Mouse (Mus musculus): ENCODE measurements around the gene Nup93. TPM values are rescaled to one million over a fixed set of nuclear protein-coding genes. Genes with fewer than 3 reads are reported as not detected.

Nup93 gene
- polyA plus RNA-seq, 1 experiment from 2014 or later, result 18.2 TPM

GRCm38 (mm10) chr8:94363288-94363688, 148.9 kb downstream of the Nup93 start:
- peak; percentile 81 for DNase-seq
- ATAC-seq, result peak; percentile 76
- peak overlapping the region; percentile 39 for H3K9ac ChIP-seq (replicated peaks)
- H3K27ac ChIP-seq (ENCODE audit: low read depth), result peak overlapping the region; percentile 96
- peak overlapping the region; percentile 33; the same call in 1 of the 2 replicates for H3K4me2 ChIP-seq (ENCODE audit: low read depth, low read length)
- peaks cover 70% of the 10 kb centered on the region for H3K4me1 ChIP-seq (ENCODE audit: insufficient read depth)
- no peaks in the 10 kb centered on the region for H3K9me3 ChIP-seq (ENCODE audit: low read length)
- no peak for TF ChIP-seq EP300 (IDR thresholded peaks at IDR 0.05; ENCODE audit: low read depth)
- no peak; the same call in 1 of the 2 replicates for TF ChIP-seq CTCF (IDR thresholded peaks at IDR 0.05; ENCODE audit: low read depth)
- no peak overlapping the region for H3K4me3 ChIP-seq (ENCODE audit: low read depth, low read length)
- H3K36me3 ChIP-seq (replicated peaks; ENCODE audit: insufficient read depth, low read length), result no peaks in the 10 kb centered on the region
- no peaks in the 10 kb centered on the region for H3K27me3 ChIP-seq (ENCODE audit: insufficient read depth, low read length)
- WGBS (ENCODE audit: insufficient replicate concordance), result 21% methylated on average over 4 of the region's 4 CpGs

DNA sequence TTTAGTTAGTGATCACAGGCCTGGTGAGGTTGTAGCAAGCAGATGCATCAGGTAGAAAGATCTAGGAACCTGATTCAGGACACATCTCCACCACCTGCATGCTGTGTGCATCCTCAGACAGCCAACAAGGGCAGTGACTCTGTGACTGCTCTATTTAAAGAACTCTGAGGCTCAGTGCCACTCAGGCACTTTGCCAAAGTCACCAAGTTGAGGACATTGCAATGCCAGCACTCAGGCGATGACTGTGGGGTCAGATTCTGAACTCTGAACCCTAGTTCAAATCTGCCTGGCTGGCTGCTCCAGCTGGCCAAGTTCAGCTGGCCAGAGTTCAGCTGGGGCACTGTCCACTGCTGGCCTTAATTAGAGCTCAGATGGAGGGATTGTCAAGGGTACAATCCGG, 149.5 kb downstream of the Nup93 start:
- H3K4me2 ChIP-seq (ENCODE audit: low read depth, low read length), result peak overlapping the region; percentile 18
- WGBS (ENCODE audit: insufficient replicate concordance), result 49% methylated on average over 2 of the region's 2 CpGs
- H3K4me3 ChIP-seq (ENCODE audit: low read depth, low read length), result no peak overlapping the region
- DNase-seq, result peak; percentile 79
- TF ChIP-seq EP300 (IDR thresholded peaks at IDR 0.05; ENCODE audit: low read depth) (peak; percentile 88), CTCF (IDR thresholded peaks at IDR 0.05; ENCODE audit: low read depth) (no peak)
- H3K9me3 ChIP-seq (ENCODE audit: low read length), result no peaks in the 10 kb centered on the region
- H3K4me1 ChIP-seq (ENCODE audit: insufficient read depth), result peaks cover 66% of the 10 kb centered on the region
- ATAC-seq, result peak; percentile 84
- H3K9ac ChIP-seq (replicated peaks), result peak overlapping the region; percentile 8; the same call in 1 of the 2 replicates
- peak overlapping the region; percentile 96 for H3K27ac ChIP-seq (ENCODE audit: low read depth)
- no peaks in the 10 kb centered on the region for H3K36me3 ChIP-seq (replicated peaks; ENCODE audit: insufficient read depth, low read length)
- H3K27me3 ChIP-seq (ENCODE audit: insufficient read depth, low read length), result no peaks in the 10 kb centered on the region

DNA sequence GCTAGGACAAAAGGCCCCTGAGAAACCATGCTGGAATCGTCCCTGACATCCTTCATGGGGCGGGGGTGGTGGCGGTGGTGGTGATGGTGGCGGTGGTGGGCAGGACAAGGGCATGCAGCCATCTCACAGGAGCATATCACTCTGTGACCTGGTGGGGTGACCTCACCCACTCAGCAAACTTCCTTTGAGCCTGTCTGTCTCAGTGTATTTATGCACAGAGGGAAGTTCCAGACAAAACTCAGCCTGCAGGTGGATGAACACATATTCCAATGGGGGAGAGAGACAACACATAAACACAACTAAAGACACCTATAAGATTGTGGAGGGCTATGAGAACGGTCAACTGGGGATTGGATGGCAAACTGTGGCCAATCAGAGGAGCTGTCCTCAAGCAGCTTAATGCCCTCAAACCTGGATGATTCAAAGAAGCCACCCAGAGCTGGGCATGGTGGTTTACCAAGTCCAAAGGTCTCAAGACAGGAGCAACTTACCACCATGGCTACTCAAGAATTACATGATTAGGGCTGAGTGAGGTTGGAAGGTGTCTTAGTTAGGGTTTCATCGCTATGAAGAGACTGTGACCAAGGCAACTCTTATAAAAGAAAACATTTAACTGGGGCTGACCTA, 150.4 kb downstream of the Nup93 start:
- ATAC-seq, result no peak
- no peak overlapping the region for H3K4me3 ChIP-seq (ENCODE audit: low read depth, low read length)
- H3K27ac ChIP-seq (ENCODE audit: low read depth), result peak overlapping the region; percentile 96
- H3K27me3 ChIP-seq (ENCODE audit: insufficient read depth, low read length), result no peaks in the 10 kb centered on the region
- TF ChIP-seq EP300 (IDR thresholded peaks at IDR 0.05; ENCODE audit: low read depth) (no peak), CTCF (IDR thresholded peaks at IDR 0.05; ENCODE audit: low read depth) (no peak)
- H3K4me1 ChIP-seq (ENCODE audit: insufficient read depth), result peaks cover 58% of the 10 kb centered on the region
- no peaks in the 10 kb centered on the region for H3K9me3 ChIP-seq (ENCODE audit: low read length)
- WGBS (ENCODE audit: insufficient replicate concordance), result 72% methylated on average over 6 of the region's 6 CpGs
- H3K4me2 ChIP-seq (ENCODE audit: low read depth, low read length), result peak overlapping the region; percentile 18; the same call in 1 of the 2 replicates
- no peaks in the 10 kb centered on the region for H3K36me3 ChIP-seq (replicated peaks; ENCODE audit: insufficient read depth, low read length)
- no peak for DNase-seq
- H3K9ac ChIP-seq (replicated peaks), result no peak overlapping the region

GRCm38 (mm10) chr8:94365410-94365981, 151.1 kb downstream of the Nup93 start:
- peak; percentile 78 for DNase-seq
- Histone ChIP-seq H3K36me3 (replicated peaks; ENCODE audit: insufficient read depth, low read length) (no peaks in the 10 kb centered on the region), H3K27ac (ENCODE audit: low read depth) (peak overlapping the region; percentile 96), H3K9ac (replicated peaks) (no peak overlapping the region), H3K27me3 (ENCODE audit: insufficient read depth, low read length) (no peaks in the 10 kb centered on the region), H3K4me3 (ENCODE audit: low read depth, low read length) (no peak overlapping the region), H3K4me1 (ENCODE audit: insufficient read depth) (peaks cover 53% of the 10 kb centered on the region), H3K9me3 (ENCODE audit: low read length) (no peaks in the 10 kb centered on the region), H3K4me2 (ENCODE audit: low read depth, low read length) (no peak overlapping the region)
- peak; percentile 32 for ATAC-seq
- 59% methylated on average over 9 of the region's 9 CpGs for WGBS (ENCODE audit: insufficient replicate concordance)
- TF ChIP-seq EP300 (IDR thresholded peaks at IDR 0.05; ENCODE audit: low read depth) (no peak), CTCF (IDR thresholded peaks at IDR 0.05; ENCODE audit: low read depth) (no peak)

MicroRNA genes within 50 kb of the gene (microRNA counts, 519-probe panel; counts per million panel counts)
- not detected for microRNA mmu-miR-138

Small RNAs within 50 kb of the gene (microRNA-seq; reads per million reads assigned to microRNA genes)
- gene Mir138-2, result 13.4 reads per million, percentile 23 among the genes with 10 or more reads in this experiment

Other genes with a start within 250 kb of the Nup93 start
- gene Amfr, start 201.7 kb upstream of the Nup93 start, polyA plus RNA-seq (2015; fragmentation: Nextera tagmentation; extraction: Ambion mirVana), result 60.2 and 66.9 TPM in 2 replicates
- 52.6 and 59.8 TPM in 2 replicates for gene Nudt21, start 177.5 kb upstream of the Nup93 start, polyA plus RNA-seq (2015; fragmentation: Nextera tagmentation; extraction: Ambion mirVana)
- 3.5 and 3.9 TPM in 2 replicates for gene Ogfod1, start 177.4 kb upstream of the Nup93 start, polyA plus RNA-seq (2015; fragmentation: Nextera tagmentation; extraction: Ambion mirVana)
- gene Bbs2, start 115.6 kb upstream of the Nup93 start, polyA plus RNA-seq (2015; fragmentation: Nextera tagmentation; extraction: Ambion mirVana), result 1.5 and 1.8 TPM in 2 replicates
- not detected in 2 replicates for gene Mt4, start 77.4 kb upstream of the Nup93 start, polyA plus RNA-seq (2015; fragmentation: Nextera tagmentation; extraction: Ambion mirVana)
- not detected in 2 replicates for gene Mt3, start 62.0 kb upstream of the Nup93 start, polyA plus RNA-seq (2015; fragmentation: Nextera tagmentation; extraction: Ambion mirVana)
- 507 and 771 TPM in 2 replicates for gene Mt2, start 41.9 kb upstream of the Nup93 start, polyA plus RNA-seq (2015; fragmentation: Nextera tagmentation; extraction: Ambion mirVana)
- 2,663 and 3,863 TPM in 2 replicates for gene Mt1, start 35.5 kb upstream of the Nup93 start, polyA plus RNA-seq (2015; fragmentation: Nextera tagmentation; extraction: Ambion mirVana)
- 0.99 and 1.4 TPM in 2 replicates for gene Slc12a3, start 114.6 kb downstream of the Nup93 start, polyA plus RNA-seq (2015; fragmentation: Nextera tagmentation; extraction: Ambion mirVana)
- gene Herpud1, start 171.9 kb downstream of the Nup93 start, polyA plus RNA-seq (2015; fragmentation: Nextera tagmentation; extraction: Ambion mirVana), result 250 and 269 TPM in 2 replicates
- 0.82 and 1.3 TPM in 2 replicates for gene Nlrc5, start 219.8 kb downstream of the Nup93 start, polyA plus RNA-seq (2015; fragmentation: Nextera tagmentation; extraction: Ambion mirVana)